Mouse (Mus musculus) hindbrain, postnatal 0 days (tissue): ENCODE results near the gene Foxc1. TPM values are rescaled to one million over a fixed set of nuclear protein-coding genes. Genes with fewer than 3 reads are reported as not detected.

ENCODE experiments used
- ATAC-seq: fragments of 200-750 bp; cut with Nextera tagmentation; 2 replicates; pipeline ENCODE4 v1.8.0; 2017; ENCODE audit warnings: mild to moderate bottlenecking, moderate TSS enrichment, moderate library complexity
- DNase-seq: peaks from one replicate; pipeline ENCODE4 v3.0.0-alpha.2; 2015; ENCODE audit warnings: low spot score
- H3K27ac ChIP-seq: fragments of 300-500 bp; sonication (generic); 2 replicates; pipeline ENCODE4 v1.5.1; 2014; ENCODE audit warnings: mild to moderate bottlenecking
- H3K27me3 ChIP-seq: fragments of 300-500 bp; sonication (generic); 2 replicates; pipeline ENCODE4 v1.6.1; 2014; ENCODE audit warnings: low read length, mixed read lengths; ENCODE audit not compliant: insufficient read depth
- H3K36me3 ChIP-seq: fragments of 300-500 bp; sonication (generic); 2 replicates; pipeline ENCODE4 v1.6.1; 2014; ENCODE audit warnings: low read length, mixed read lengths; ENCODE audit not compliant: insufficient read depth
- H3K4me1 ChIP-seq: fragments of 300-500 bp; sonication (generic); 2 replicates; pipeline ENCODE4 v1.6.1; 2014; ENCODE audit warnings: antibody characterized with exemption, low read length, mixed read lengths; ENCODE audit not compliant: insufficient read depth
- H3K4me2 ChIP-seq: fragments of 300-500 bp; sonication (generic); 2 replicates; pipeline ENCODE4 v1.6.1; 2014; ENCODE audit warnings: low read depth, mild to moderate bottlenecking, low read length, moderate library complexity, mixed read lengths
- H3K4me3 ChIP-seq: fragments of 300-500 bp; sonication (generic); 2 replicates; pipeline ENCODE4 v1.5.1; 2014; ENCODE audit warnings: low read length
- H3K9ac ChIP-seq: fragments of 300-500 bp; sonication (generic); replicated peaks from 2 replicates; pipeline ENCODE4 v1.6.1; 2014; ENCODE audit warnings: mild to moderate bottlenecking, low read length, moderate library complexity, mixed read lengths
- H3K9me3 ChIP-seq: fragments of 300-500 bp; sonication (generic); 2 replicates; pipeline ENCODE4 v1.6.1; 2016; ENCODE audit warnings: low read length, mixed read lengths
- CTCF ChIP-seq: IDR thresholded peaks from 2 replicates; pipeline ENCODE4 v1.5.1; 2016; ENCODE audit warnings: antibody characterized with exemption, control low read depth, low read depth
- WGBS: fragments of 180-500 bp; shearing (Covaris S2); extraction: QIAGEN DNeasy Blood & Tissue Kit; methylation state at CpG from one replicate; pipeline ENCODE4 v1.1.7; 2014; 5-methylcytosine and 5-hydroxymethylcytosine counted together
- polyA plus RNA-seq: library from polyadenylated mRNA; unstranded; fragments of >200 nt; fragmentation: Nextera tagmentation; extraction: Ambion mirVana; gene quantifications from 2 replicates; pipeline ENCODE4 v1.2.1, GENCODE M21; 2015
- total RNA-seq: library from RNA; depleted of rRNA; stranded (reverse); fragments of >200 nt; gene quantifications from 2 replicates; pipeline ENCODE4 v1.2.3, GENCODE M21; 2014

Gene Foxc1
- total and polyA plus RNA-seq, 2 experiments from 2014 or later = 2.0 to 11.9 TPM

GRCm38 (mm10) chr13:31805831-31806427 lies 504 bp upstream of the Foxc1 start:
- peak overlapping the region; percentile 62 for H3K4me2 ChIP-seq
- no peaks in the 10 kb centered on the region for H3K4me1 ChIP-seq
- ATAC-seq (no peak; the same call in 1 of the 2 replicates), DNase-seq (no peak)
- no peaks in the 10 kb centered on the region for H3K9me3 ChIP-seq
- peaks cover 64% of the 10 kb centered on the region for H3K27me3 ChIP-seq
- peak overlapping the region; percentile 48; the same call in 1 of the 2 replicates for H3K27ac ChIP-seq
- WGBS = 3% methylated on average over 32 of the region's 34 CpGs
- 0 out of 2 replicates have a peak overlapping the region, but pooled peaks have one; percentile 9 for H3K9ac ChIP-seq
- TF ChIP-seq CTCF = no peak
- H3K4me3 ChIP-seq = peak overlapping the region; percentile 42
- H3K36me3 ChIP-seq = no peaks in the 10 kb centered on the region

- ATAC-seq (peak; percentile 41), DNase-seq (no peak)
- Histone ChIP-seq H3K9ac (peak overlapping the region; percentile 50), H3K27me3 (peaks cover 58% of the 10 kb centered on the region), H3K4me3 (peak overlapping the region; percentile 42), H3K4me1 (no peaks in the 10 kb centered on the region), H3K27ac (peak overlapping the region; percentile 69), H3K4me2 (peak overlapping the region; percentile 62), H3K36me3 (no peaks in the 10 kb centered on the region), H3K9me3 (no peaks in the 10 kb centered on the region)
- 1% methylated on average over 89 of the region's 101 CpGs for WGBS
- TF ChIP-seq CTCF = no peak
These were observed 680 bp downstream of the Foxc1 start for GRCm38 (mm10) chr13:31806890-31807735.

- peak overlapping the region; percentile 50; the same call in 1 of the 2 replicates for H3K9ac ChIP-seq
- no peak for ATAC-seq
- 2% methylated on average over 28 of the region's 47 CpGs for WGBS
- peaks cover 60% of the 10 kb centered on the region for H3K27me3 ChIP-seq
- H3K36me3 ChIP-seq = no peaks in the 10 kb centered on the region
- H3K4me1 ChIP-seq = no peaks in the 10 kb centered on the region
- H3K9me3 ChIP-seq = no peaks in the 10 kb centered on the region
- H3K4me3 ChIP-seq = peak overlapping the region; percentile 42
- H3K4me2 ChIP-seq = peak overlapping the region; percentile 62
- TF ChIP-seq CTCF = no peak
- DNase-seq = no peak
- H3K27ac ChIP-seq = peak overlapping the region; percentile 69; the same call in 1 of the 2 replicates
These were observed 1.3 kb downstream of the Foxc1 start for GRCm38 (mm10) chr13:31807736-31808115.

- no peaks in the 10 kb centered on the region for H3K36me3 ChIP-seq
- H3K4me3 ChIP-seq = peak overlapping the region; percentile 42
- under 1% methylated on average over 61 of the region's 73 CpGs for WGBS
- H3K27ac ChIP-seq = peak overlapping the region; percentile 69; the same call in 1 of the 2 replicates
- no peaks in the 10 kb centered on the region for H3K9me3 ChIP-seq
- H3K4me2 ChIP-seq = peak overlapping the region; percentile 62
- no peak for ATAC-seq
- no peak for TF ChIP-seq CTCF
- no peak for DNase-seq
- H3K4me1 ChIP-seq = no peaks in the 10 kb centered on the region
- peaks cover 61% of the 10 kb centered on the region for H3K27me3 ChIP-seq
- peak overlapping the region; percentile 50; the same call in 1 of the 2 replicates for H3K9ac ChIP-seq
These were observed 1.8 kb downstream of the Foxc1 start for GRCm38 (mm10) chr13:31808116-31808803.

- peak overlapping the region; percentile 50; the same call in 1 of the 2 replicates for H3K9ac ChIP-seq
- peak overlapping the region; percentile 42 for H3K4me3 ChIP-seq
- H3K36me3 ChIP-seq = no peaks in the 10 kb centered on the region
- no peaks in the 10 kb centered on the region for H3K4me1 ChIP-seq
- H3K4me2 ChIP-seq = peak overlapping the region; percentile 62; the same call in 1 of the 2 replicates
- ATAC-seq (no peak), DNase-seq (no peak)
- peak overlapping the region; percentile 69; the same call in 1 of the 2 replicates for H3K27ac ChIP-seq
- no peaks in the 10 kb centered on the region for H3K9me3 ChIP-seq
- no peak for TF ChIP-seq CTCF
- 7% methylated on average over 16 of the region's 16 CpGs for WGBS
- peaks cover 63% of the 10 kb centered on the region for H3K27me3 ChIP-seq
These were observed 2.5 kb downstream of the Foxc1 start for GRCm38 (mm10) chr13:31808804-31809420.

- Histone ChIP-seq H3K27me3 (peaks cover 67% of the 10 kb centered on the region), H3K36me3 (no peaks in the 10 kb centered on the region), H3K9me3 (no peaks in the 10 kb centered on the region), H3K4me1 (no peaks in the 10 kb centered on the region), H3K4me3 (peak overlapping the region; percentile 24), H3K4me2 (no peak overlapping the region), H3K9ac (no peak overlapping the region), H3K27ac (no peak overlapping the region)
- WGBS = 13% methylated on average over 6 of the region's 6 CpGs
- TF ChIP-seq CTCF = no peak
- ATAC-seq (no peak), DNase-seq (no peak)
These were observed 3.3 kb downstream of the Foxc1 start for GRCm38 (mm10) chr13:31809701-31810100.
